Mouse (Mus musculus) mature B cell (primary cell): ENCODE results near the gene Muc3.
"Not testable (repeated sequence)": the region's sequence is repeated elsewhere in the genome, so short reads cannot be mapped to it uniquely, and the experiment has no call there.

Experiments
- in situ Hi-C: fragments of 300-500 bp; cut with MboI; formaldehyde crosslinking; loops from 2 replicates; pipeline ENCODE4 v1.14.3; 2019

The Muc3 gene

DNA sequence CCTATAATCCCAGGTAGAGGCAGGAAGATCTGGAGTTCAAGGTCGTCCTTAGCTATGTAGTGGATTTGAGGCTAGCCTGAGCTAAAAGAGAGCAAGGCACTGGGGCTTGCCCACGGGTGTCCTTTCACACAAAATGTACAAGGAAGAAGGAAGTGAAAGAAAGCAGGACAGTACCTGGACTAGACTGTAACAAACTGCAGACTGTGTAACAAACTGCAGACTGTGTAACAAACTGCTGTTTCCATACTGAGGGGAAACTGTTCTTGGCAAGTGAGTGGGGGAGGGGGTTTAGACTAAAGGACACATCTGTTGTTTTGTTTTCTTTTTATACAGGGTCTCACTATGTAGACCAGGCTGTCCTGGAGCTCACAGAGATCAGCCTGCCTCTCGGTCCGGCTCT lies 27.8 kb downstream of the Muc3 start:
- in situ Hi-C loops, result no loop called here

- in situ Hi-C loops, result no loop called here
Observed at GRCm38 (mm10) chr5:137118878-137119277, 30.2 kb downstream of the Muc3 start.

DNA sequence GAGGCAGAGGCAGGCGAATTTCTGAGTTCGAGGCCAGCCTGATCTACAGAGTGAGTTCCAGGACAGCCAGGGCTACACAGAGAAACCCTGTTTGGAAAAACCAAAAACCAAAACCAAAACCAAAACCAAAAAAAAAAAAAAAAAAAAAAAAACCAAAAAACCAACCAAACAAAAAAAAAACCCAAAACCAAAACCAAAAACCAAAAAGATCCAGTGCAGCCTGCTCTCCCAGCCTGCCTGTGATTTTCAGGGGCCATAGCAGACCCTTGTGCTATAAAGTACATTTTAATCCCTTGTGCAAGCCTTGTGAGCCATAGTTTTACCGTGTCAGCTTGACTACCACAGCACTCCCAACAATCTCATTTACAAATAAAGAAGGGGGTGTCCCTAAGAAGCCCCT lies 31.1 kb downstream of the Muc3 start:
- in situ Hi-C loops, result not testable (repeated sequence)

- in situ Hi-C loops, result no loop called here
Observed at GRCm38 (mm10) chr5:137116987-137117386, 32.1 kb downstream of the Muc3 start.

DNA sequence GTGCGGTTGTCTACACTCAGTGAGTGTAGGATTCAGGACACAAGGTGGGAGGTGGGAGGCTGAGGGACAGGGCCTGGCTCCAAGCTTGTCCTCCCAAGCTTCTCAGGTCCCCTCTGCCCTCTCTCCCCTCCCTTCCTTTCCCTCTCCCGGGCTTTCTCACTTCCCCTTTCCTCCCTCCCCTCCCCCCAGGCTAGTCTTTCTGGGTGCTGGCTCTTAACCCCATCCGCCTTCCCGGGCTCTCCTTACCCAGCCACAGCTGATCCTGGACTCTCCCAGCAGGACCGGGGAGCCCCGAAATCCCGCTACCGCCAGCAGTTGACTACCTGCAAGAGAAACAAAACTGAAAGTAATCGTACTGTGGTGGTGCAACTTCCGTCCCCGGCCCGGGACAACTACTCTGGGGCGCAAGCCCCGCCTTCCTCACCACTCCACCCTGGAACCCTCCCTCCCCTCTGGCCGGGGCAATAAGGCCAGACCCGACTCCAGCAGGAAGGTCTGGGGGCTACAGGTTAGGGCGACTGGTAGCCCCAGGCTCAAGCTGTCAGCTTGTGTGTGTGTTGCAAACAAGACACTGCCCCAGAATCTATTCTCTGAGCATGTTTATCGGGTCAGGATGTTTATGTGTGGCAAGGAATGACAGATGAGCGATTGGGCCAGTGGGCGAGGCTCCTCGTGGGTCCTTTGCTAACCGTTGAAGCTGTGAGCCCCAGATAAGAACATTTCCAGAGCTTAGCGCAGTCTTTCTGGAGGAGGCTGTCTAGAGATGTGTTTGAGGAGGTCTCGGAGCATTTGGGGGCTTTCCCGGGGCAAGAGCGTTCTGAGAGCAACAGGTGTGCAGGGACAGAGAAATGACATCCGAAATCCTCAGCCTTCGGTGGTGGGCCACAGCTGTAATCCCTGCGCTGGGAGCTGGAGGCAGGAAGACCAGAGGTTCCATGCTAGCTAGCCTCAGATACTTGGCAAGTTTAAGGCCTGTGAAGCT lies 33.0 kb downstream of the Muc3 start, which contains the start of gene Trim56:
Trim56 (minus strand) TSS at position 344 of the 982 bp plus-strand sequence.
- in situ Hi-C loops, result no loop called here

DNA sequence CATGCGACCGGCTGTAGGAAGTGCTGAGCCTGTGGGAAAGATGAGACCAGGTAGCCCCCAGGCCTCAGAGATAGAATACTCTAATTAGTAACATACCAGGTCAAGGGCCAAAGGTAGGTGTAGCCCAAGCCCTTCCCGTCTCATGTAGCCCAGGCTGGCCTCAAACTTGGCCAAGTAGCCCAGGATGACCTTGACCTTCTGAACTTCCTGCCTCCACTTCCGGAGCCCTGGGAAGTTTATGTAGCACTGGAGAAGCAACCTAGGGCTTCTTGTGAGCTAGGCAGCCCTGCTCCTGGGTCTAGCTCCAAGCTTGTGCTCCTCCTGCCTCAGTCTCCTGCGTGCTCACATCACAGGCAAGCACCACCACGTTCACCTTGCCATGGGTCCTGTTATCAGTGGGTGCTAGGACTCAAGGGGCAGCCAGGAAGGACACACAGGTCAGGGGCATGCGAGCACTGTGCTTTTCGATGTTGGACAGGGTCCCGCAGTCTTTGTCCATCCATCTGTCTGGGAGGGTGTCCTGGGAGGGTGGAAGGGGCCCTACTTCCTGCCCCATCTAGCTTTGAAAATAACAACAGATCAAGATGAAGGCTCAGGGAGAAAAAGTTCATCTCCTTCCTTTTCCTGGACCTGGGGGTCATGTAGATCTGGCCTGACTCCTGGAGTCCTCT lies 34.1 kb downstream of the Muc3 start:
- in situ Hi-C loops, result no loop called here

- in situ Hi-C loops, result no loop called here
Observed at GRCm38 (mm10) chr5:137111542-137112408, 37.3 kb downstream of the Muc3 start.

DNA sequence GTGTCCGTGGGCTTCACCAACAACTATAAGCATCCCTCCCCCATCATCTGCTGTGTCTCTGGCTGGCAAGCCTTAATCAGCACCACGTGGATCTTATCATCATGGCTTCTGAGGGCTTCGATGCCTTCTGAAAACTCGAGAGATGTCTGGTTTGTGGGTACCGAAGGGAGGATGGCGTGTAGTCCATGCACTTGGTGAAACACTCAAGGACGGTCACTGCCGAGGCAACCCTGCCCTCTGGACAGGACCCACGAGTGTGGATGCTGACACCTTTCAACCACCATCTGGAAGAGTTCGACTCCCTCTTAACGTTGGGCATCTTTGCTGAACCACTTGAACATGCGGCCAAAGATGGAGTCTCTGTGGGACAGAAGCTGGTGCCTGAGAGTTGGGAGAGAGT lies 38.3 kb downstream of the Muc3 start:
- in situ Hi-C loops, result no loop called here

GRCm38 (mm10) chr5:137109941-137110593 lies 39.1 kb downstream of the Muc3 start:
- in situ Hi-C loops, result no loop called here

DNA sequence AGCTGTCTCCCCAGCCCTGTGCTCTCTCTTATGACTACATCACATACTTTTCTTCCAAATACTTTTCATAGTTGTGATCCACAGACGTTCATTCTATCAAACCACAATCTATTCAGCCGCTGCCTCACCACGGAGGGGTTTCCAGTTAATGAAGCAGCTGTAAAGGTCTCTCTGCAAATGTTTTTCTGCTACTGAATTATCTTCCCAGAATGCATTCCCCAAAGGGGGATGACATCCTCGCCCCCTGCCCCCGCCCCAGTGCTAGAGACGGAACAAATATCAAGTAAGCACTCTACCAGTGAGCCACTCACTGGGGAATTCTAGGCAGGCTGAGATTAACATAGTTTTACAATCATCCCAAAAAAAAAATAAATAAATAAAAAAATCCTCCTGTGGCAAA lies 41.0 kb downstream of the Muc3 start:
- in situ Hi-C loops, result no loop called here

DNA sequence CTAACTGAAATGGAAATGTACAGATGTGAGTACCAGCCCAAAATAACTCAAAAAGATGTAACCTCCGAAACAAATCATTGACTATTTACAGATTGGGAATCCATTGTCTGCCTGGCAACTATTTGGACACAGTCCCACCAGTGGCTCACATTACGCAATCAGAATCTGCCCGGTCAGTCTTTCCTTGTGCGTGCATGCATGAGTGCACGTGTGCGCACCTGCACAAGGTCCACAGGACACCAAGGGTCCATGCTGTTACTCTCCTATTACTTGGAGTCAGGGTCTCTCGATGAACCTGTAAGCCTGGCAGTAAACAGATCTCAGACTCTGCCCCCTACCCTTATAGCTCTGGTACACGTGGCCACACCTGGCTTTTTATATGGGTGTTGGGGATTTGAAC lies 41.5 kb downstream of the Muc3 start:
- in situ Hi-C loops, result no loop called here

DNA sequence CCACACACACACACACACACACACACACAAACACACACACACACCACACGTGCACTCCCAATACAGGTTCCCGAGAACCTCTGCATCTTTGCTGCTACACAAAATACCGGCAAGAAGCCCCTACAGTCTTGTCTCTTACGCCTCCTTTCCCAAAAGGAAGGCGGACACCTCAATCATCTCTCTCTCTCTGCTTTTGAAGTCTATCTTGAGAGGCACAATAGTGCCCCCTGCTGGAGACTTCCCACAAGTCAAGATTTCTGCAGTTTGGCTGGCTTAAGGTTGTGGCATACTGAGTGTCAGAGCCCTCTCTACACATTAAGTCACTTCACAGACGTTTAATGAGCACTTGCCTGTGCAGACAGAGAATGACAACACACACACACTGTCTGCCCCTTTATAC lies 42.1 kb downstream of the Muc3 start:
- in situ Hi-C loops, result no loop called here

DNA sequence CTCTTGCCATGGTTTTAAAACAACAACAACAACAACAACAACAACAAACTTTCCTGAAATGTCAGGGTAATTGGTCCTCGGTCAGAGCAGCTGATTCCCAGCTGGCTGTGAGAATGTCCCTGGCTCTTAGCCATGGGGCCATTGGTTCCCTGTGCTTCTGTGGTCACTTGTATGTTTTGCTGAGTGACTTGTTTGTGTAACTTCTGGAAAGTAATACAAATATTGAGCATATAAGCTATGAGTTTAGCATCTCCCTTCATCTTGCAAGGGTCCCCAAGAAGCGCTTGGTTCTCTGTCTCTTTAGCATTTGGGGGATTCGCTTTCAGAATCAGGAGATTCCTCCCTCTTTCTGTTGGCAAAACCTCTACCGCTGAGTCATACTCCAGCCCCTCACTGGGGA lies 42.7 kb downstream of the Muc3 start:
- in situ Hi-C loops, result no loop called here

GRCm38 (mm10) chr5:137103969-137104368 lies 45.2 kb downstream of the Muc3 start:
- in situ Hi-C loops, result no loop called here

- in situ Hi-C loops, result no loop called here
Observed at GRCm38 (mm10) chr5:137102575-137103522, 46.3 kb downstream of the Muc3 start.

GRCm38 (mm10) chr5:137102078-137102477 lies 47.0 kb downstream of the Muc3 start:
- in situ Hi-C loops, result no loop called here

DNA sequence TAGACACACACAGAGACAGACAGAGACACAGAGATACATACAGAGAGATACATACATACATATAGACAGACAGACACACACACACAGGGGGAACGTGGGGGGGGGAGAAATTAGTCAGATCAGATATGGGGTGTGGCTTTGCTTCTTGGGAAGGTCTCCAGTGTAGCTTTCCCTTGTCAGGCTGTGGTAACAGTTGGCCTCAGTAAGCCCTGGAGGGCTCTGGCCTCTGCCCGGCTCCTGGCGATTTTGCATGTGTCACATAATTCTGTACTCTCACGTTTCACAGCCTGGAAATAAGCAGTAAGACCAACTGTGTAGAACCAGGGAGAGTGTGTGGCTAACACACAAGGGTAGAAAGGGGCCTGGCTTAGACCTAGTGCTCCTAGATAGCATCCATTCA lies 48.5 kb downstream of the Muc3 start:
- in situ Hi-C loops, result no loop called here

DNA sequence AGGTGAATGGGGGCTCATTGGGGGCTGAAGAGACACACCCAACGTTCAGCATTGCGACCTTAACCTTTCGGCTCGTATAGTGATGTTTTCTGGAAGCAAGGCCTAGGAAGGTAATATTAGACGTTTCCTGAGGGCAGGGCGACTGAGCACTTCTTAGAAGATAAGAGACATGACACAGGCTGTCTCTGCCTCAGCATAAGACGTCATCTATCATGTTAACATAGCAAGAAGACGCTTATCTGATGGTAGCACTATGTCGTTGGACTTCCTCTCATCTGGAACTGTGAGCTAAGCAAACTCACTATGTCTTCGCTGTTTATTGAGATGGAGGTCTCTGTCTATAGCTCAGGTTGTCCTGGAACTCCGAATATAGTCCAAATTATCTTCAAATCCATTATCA lies 50.7 kb downstream of the Muc3 start:
- in situ Hi-C loops, result no loop called here

DNA sequence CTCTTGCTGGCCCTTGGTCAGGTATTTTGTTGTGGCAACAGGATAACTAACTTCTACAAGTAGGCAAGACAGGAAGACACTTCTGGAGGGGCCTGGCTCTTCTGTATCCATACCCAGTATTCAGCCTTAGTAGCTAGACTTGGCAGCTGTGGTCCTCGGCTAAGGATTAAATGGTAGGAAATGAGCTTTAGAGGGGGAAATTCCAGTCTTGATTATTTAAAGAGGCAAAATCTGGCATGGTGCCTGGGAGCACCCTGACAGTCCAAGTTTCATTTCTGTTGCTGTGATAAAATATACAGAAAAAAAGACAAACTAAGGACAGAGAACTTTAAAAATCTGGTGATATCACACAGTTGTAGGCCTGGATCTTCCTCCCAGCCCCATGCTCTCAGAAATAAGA lies 53.1 kb downstream of the Muc3 start:
- in situ Hi-C loops, result no loop called here

GRCm38 (mm10) chr5:137095135-137095534 lies 54.0 kb downstream of the Muc3 start:
- in situ Hi-C loops, result no loop called here
